Mouse (Mus musculus): ENCODE measurements at regions not wholly inside any gene's neighbourhood (a gene's known extent, or its start where the extent isn't known, plus 50 kb on each side); places are given as distances from the start of the nearest gene placed in this dataset.
A peak's percentile ranks its signal among the peaks of the same experiment; 100 is the strongest.

GRCm38 (mm10) chr2:50403106-50403505 is 106.5 kb upstream of the Mmadhc start:
- no peak for DNase-seq

- DNase-seq = no peak
Observed at GRCm38 (mm10) chr2:50398576-50398975, 102.0 kb upstream of the Mmadhc start.

- no peak for DNase-seq
Observed at GRCm38 (mm10) chr2:50377609-50378413, 81.2 kb upstream of the Mmadhc start.

GRCm38 (mm10) chr2:50373626-50374025 is 77.0 kb upstream of the Mmadhc start:
- peak; percentile 15 to 25 for DNase-seq

- no peak for DNase-seq
Observed at GRCm38 (mm10) chr2:50373006-50373405, 76.4 kb upstream of the Mmadhc start.

- no peak for DNase-seq
Observed at GRCm38 (mm10) chr2:50368831-50369230, 72.2 kb upstream of the Mmadhc start.

GRCm38 (mm10) chr2:50368351-50368750 is 71.8 kb upstream of the Mmadhc start:
- no peak for DNase-seq

GRCm38 (mm10) chr2:50365221-50365620 is 68.6 kb upstream of the Mmadhc start:
- DNase-seq = no peak

- DNase-seq = no peak
Observed at GRCm38 (mm10) chr2:50356089-50356488, 59.5 kb upstream of the Mmadhc start.

- DNase-seq = peak; percentile 37 to 41
Observed at GRCm38 (mm10) chr2:50347486-50348265, 51.1 kb upstream of the Mmadhc start.

All from kidney, postnatal 4 days (tissue).